Mouse (Mus musculus) heart, adult 2 months (tissue): ENCODE measurements around the gene Fam234b.

ENCODE experiments used
- CTCF ChIP-seq: fragments of 200-600 bp; IDR thresholded peaks from 2 replicates; pipeline ENCODE4 v1.8.1; 2022; ENCODE audit warnings: antibody characterized with exemption, mild to moderate bottlenecking, moderate library complexity
- POLR2A ChIP-seq: fragments of 200-500 bp; IDR thresholded peaks from 2 replicates; pipeline ENCODE4 v1.6.1; 2011; ENCODE audit warnings: mild to moderate bottlenecking, low read depth, low read length, control low read depth; ENCODE audit not compliant: insufficient read depth

DNA sequence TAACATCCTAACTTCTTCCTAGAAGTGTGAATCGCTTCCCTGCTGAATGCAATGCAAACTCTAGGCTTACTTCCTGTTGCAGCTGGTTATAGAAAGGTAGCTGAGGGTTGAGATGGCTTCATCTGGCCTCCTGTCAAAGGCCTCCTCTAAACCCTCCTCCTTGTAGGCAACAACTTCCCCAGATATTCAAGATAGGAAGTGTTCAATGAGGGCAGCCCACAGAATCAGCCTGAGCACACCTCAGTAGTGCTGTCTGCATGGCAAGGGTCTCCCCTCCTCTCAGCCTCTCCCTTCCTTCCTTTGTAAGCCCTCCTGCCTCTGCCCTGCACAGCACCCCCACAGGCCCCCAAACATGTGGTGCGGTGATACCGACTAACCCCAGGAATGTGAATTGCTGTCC is 38.0 kb downstream of the Fam234b start:
- TF ChIP-seq POLR2A (no peak), CTCF (no peak)
